Mouse (Mus musculus): ENCODE data around the gene Pwp2. TPM values are rescaled to one million over a fixed set of nuclear protein-coding genes. Genes with fewer than 3 reads are reported as not detected.

The Pwp2 gene
- polyA plus RNA-seq, 2 experiments: 15.8 to 16.9 TPM

GRCm38 (mm10) chr10:78218576-78218975 is 33.6 kb upstream of the Pwp2 start:
- Histone ChIP-seq H3K36me3 (ENCODE audit: control insufficient read depth, insufficient read depth, low read length) (peaks cover 70% of the 10 kb centered on the region), H3K27me3 (ENCODE audit: control insufficient read depth, insufficient read depth, low read length) (no peaks in the 10 kb centered on the region), H3K27ac (replicated peaks; ENCODE audit: low read depth, low read length) (no peak overlapping the region), H3K4me2 (replicated peaks; ENCODE audit: low read depth, low read length, severe bottlenecking) (no peak overlapping the region), H3K4me3 (replicated peaks; ENCODE audit: low read length) (no peak overlapping the region), H3K4me1 (ENCODE audit: control insufficient read depth, insufficient read depth, low read length) (no peaks in the 10 kb centered on the region), H3K9ac (ENCODE audit: low read depth, low read length, severe bottlenecking) (no peak overlapping the region), H3K9me3 (ENCODE audit: control insufficient read depth, low read length) (no peaks in the 10 kb centered on the region)
- no peak for TF ChIP-seq POLR2A (IDR thresholded peaks at IDR 0.05; ENCODE audit: borderline replicate concordance, extremely low read depth, insufficient read depth, insufficient read length)
- WGBS: 73% methylated on average over 6 of the region's 6 CpGs
- no peak for DNase-seq (ENCODE audit: low spot score)
- no peak for ATAC-seq (ENCODE audit: low FRiP score, low read depth)

- Histone ChIP-seq H3K36me3 (ENCODE audit: control insufficient read depth, insufficient read depth, low read length) (peaks cover 82% of the 10 kb centered on the region), H3K9me3 (ENCODE audit: control insufficient read depth, low read length) (no peaks in the 10 kb centered on the region), H3K27me3 (ENCODE audit: control insufficient read depth, insufficient read depth, low read length) (no peaks in the 10 kb centered on the region), H3K4me1 (ENCODE audit: control insufficient read depth, insufficient read depth, low read length) (no peaks in the 10 kb centered on the region), H3K4me3 (replicated peaks; ENCODE audit: low read length) (no peak overlapping the region), H3K27ac (replicated peaks; ENCODE audit: low read depth, low read length) (no peak overlapping the region), H3K4me2 (replicated peaks; ENCODE audit: low read depth, low read length, severe bottlenecking) (no peak overlapping the region), H3K9ac (ENCODE audit: low read depth, low read length, severe bottlenecking) (no peak overlapping the region)
- no peak for DNase-seq (ENCODE audit: low spot score)
- WGBS: 88% methylated on average over 6 of the region's 6 CpGs
- ATAC-seq (ENCODE audit: low FRiP score, low read depth): no peak
- TF ChIP-seq POLR2A (IDR thresholded peaks at IDR 0.05; ENCODE audit: borderline replicate concordance, extremely low read depth, insufficient read depth, insufficient read length): no peak
These were observed 31.6 kb upstream of the Pwp2 start for GRCm38 (mm10) chr10:78216376-78217083.

- Histone ChIP-seq H3K9me3 (ENCODE audit: control insufficient read depth, low read length) (no peaks in the 10 kb centered on the region), H3K36me3 (ENCODE audit: control insufficient read depth, insufficient read depth, low read length) (peaks cover 83% of the 10 kb centered on the region), H3K4me2 (replicated peaks; ENCODE audit: low read depth, low read length, severe bottlenecking) (no peak overlapping the region), H3K4me1 (ENCODE audit: control insufficient read depth, insufficient read depth, low read length) (no peaks in the 10 kb centered on the region), H3K27me3 (ENCODE audit: control insufficient read depth, insufficient read depth, low read length) (no peaks in the 10 kb centered on the region), H3K9ac (ENCODE audit: low read depth, low read length, severe bottlenecking) (no peak overlapping the region), H3K27ac (replicated peaks; ENCODE audit: low read depth, low read length) (no peak overlapping the region), H3K4me3 (replicated peaks; ENCODE audit: low read length) (no peak overlapping the region)
- ATAC-seq (ENCODE audit: low FRiP score, low read depth) (no peak), DNase-seq (ENCODE audit: low spot score) (no peak)
- WGBS: 98% methylated on average over 9 of the region's 9 CpGs
- no peak for TF ChIP-seq POLR2A (IDR thresholded peaks at IDR 0.05; ENCODE audit: borderline replicate concordance, extremely low read depth, insufficient read depth, insufficient read length)
These were observed 29.4 kb upstream of the Pwp2 start for GRCm38 (mm10) chr10:78214371-78214770.

GRCm38 (mm10) chr10:78211311-78211710 is 26.4 kb upstream of the Pwp2 start:
- H3K4me3 ChIP-seq (replicated peaks; ENCODE audit: low read length): no peak overlapping the region
- DNase-seq (ENCODE audit: low spot score) (no peak), ATAC-seq (ENCODE audit: low FRiP score, low read depth) (no peak)
- H3K4me1 ChIP-seq (ENCODE audit: control insufficient read depth, insufficient read depth, low read length): no peaks in the 10 kb centered on the region
- WGBS: 69% methylated on average over 6 of the region's 6 CpGs
- peaks cover 87% of the 10 kb centered on the region for H3K36me3 ChIP-seq (ENCODE audit: control insufficient read depth, insufficient read depth, low read length)
- no peak overlapping the region for H3K27ac ChIP-seq (replicated peaks; ENCODE audit: low read depth, low read length)
- no peaks in the 10 kb centered on the region for H3K27me3 ChIP-seq (ENCODE audit: control insufficient read depth, insufficient read depth, low read length)
- no peak overlapping the region for H3K4me2 ChIP-seq (replicated peaks; ENCODE audit: low read depth, low read length, severe bottlenecking)
- TF ChIP-seq POLR2A (IDR thresholded peaks at IDR 0.05; ENCODE audit: borderline replicate concordance, extremely low read depth, insufficient read depth, insufficient read length): no peak
- H3K9me3 ChIP-seq (ENCODE audit: control insufficient read depth, low read length): no peaks in the 10 kb centered on the region
- H3K9ac ChIP-seq (ENCODE audit: low read depth, low read length, severe bottlenecking): no peak overlapping the region

- H3K4me3 ChIP-seq (replicated peaks; ENCODE audit: low read length): no peak overlapping the region
- 92% methylated on average over 4 of the region's 4 CpGs for WGBS
- no peak for ATAC-seq (ENCODE audit: low FRiP score, low read depth)
- no peak overlapping the region for H3K27ac ChIP-seq (replicated peaks; ENCODE audit: low read depth, low read length)
- H3K9me3 ChIP-seq (ENCODE audit: control insufficient read depth, low read length): no peaks in the 10 kb centered on the region
- H3K4me1 ChIP-seq (ENCODE audit: control insufficient read depth, insufficient read depth, low read length): no peaks in the 10 kb centered on the region
- H3K4me2 ChIP-seq (replicated peaks; ENCODE audit: low read depth, low read length, severe bottlenecking): no peak overlapping the region
- no peak for TF ChIP-seq POLR2A (IDR thresholded peaks at IDR 0.05; ENCODE audit: borderline replicate concordance, extremely low read depth, insufficient read depth, insufficient read length)
- H3K36me3 ChIP-seq (ENCODE audit: control insufficient read depth, insufficient read depth, low read length): peaks cover 86% of the 10 kb centered on the region
- no peaks in the 10 kb centered on the region for H3K27me3 ChIP-seq (ENCODE audit: control insufficient read depth, insufficient read depth, low read length)
- no peak overlapping the region for H3K9ac ChIP-seq (ENCODE audit: low read depth, low read length, severe bottlenecking)
- DNase-seq (ENCODE audit: low spot score): no peak
These were observed 16.2 kb upstream of the Pwp2 start for GRCm38 (mm10) chr10:78201182-78201581.

Data from limb, embryonic 14.5 days (tissue).